Mouse (Mus musculus) hindbrain, embryonic 15.5 days (tissue): Measurements from ENCODE around the gene Gmppa. TPM values are rescaled to one million over a fixed set of nuclear protein-coding genes. Genes with fewer than 3 reads are reported as not detected.

Source experiments
- ATAC-seq: fragments of 200-750 bp; cut with Nextera tagmentation; 2 replicates; pipeline ENCODE4 v1.8.0; 2017; ENCODE audit warnings: low read depth, moderate number of reproducible peaks, moderate TSS enrichment; ENCODE audit not compliant: low FRiP score
- H3K27ac ChIP-seq: fragments of 300-500 bp; sonication (generic); replicated peaks from 2 replicates; pipeline ENCODE4 v1.5.1; 2015; ENCODE audit warnings: mild to moderate bottlenecking, inconsistent platforms
- H3K27me3 ChIP-seq: fragments of 300-500 bp; sonication (generic); 2 replicates; pipeline ENCODE4 v1.6.1; 2015; ENCODE audit warnings: control low read depth, inconsistent platforms
- H3K36me3 ChIP-seq: fragments of 300-500 bp; sonication (generic); 2 replicates; pipeline ENCODE4 v1.6.1; 2015; ENCODE audit warnings: control low read depth, inconsistent platforms
- H3K4me1 ChIP-seq: fragments of 300-500 bp; sonication (generic); replicated peaks from 2 replicates; pipeline ENCODE4 v1.6.1; 2015; ENCODE audit warnings: control low read depth, inconsistent platforms
- H3K4me2 ChIP-seq: fragments of 300-500 bp; sonication (generic); 2 replicates; pipeline ENCODE4 v1.6.1; 2015; ENCODE audit warnings: moderate library complexity, mild to moderate bottlenecking, inconsistent platforms
- H3K4me3 ChIP-seq: fragments of 300-500 bp; sonication (generic); 2 replicates; pipeline ENCODE4 v1.5.1; 2015; ENCODE audit warnings: mild to moderate bottlenecking, inconsistent platforms
- H3K9ac ChIP-seq: fragments of 300-500 bp; sonication (generic); 2 replicates; pipeline ENCODE4 v1.6.1; 2015; ENCODE audit warnings: inconsistent platforms
- H3K9me3 ChIP-seq: fragments of 300-500 bp; sonication (generic); 2 replicates; pipeline ENCODE4 v1.6.1; 2016; ENCODE audit warnings: control low read depth, inconsistent platforms
- WGBS: fragments of 180-500 bp; shearing (Covaris S2); methylation state at CpG from one replicate; pipeline ENCODE4 v1.1.7; 2015; 5-methylcytosine and 5-hydroxymethylcytosine counted together
- polyA plus RNA-seq: library from polyadenylated mRNA; unstranded; fragments of >200 nt; fragmentation: Nextera tagmentation; extraction: Ambion mirVana; gene quantifications from 2 replicates; pipeline ENCODE4 v1.2.1, GENCODE M21; 2015

The Gmppa gene
- 73.8 and 79.0 TPM in 2 replicates for polyA plus RNA-seq

DNA sequence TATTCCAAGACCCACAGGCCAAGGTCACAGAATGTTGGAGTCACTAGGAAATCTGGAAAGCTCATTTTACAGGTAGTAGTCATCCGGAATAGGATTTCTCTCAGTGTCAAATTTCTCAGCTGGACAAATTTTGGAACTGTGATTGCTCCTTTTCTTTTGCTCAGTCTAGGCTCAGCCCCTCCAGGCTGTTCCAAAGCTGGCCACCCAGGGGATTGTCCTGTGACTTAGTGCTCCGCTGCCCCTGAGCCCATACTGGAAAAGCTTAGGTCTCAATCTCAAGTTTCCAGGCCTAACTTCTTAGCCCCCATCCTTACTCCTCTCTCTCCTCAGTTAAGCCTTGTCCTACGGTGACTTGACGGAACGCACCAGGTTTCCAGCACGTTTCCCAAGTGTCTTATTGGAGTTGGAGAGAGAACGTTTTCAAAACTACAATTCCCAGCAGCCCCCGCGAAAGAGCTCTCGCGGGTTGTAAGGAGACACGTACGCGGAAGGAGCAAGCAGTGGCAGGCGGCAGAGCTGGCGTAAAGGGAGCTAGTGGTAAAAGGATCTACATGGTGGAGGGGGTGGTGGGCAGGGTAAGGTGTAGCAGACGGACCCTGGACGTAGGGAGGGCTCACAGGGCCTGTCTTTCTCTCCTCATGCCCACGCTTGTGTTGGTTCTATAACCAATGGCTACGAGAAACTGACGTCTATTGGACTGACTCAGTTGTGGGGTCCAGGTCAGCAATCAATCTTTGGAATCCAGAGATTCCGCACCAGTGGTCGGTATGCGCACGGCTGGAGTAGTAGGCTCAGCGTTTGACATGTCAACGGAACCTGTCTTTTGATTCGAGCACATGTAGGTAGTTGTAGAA is at the start of gene Gmppa:
Gene Gmppa (plus strand): TSS at position 456 of the 854 bp plus-strand sequence.
- 6% methylated on average over 28 of the region's 28 CpGs for WGBS
- Histone ChIP-seq H3K9ac (peak within 1 kb of the TSS; percentile 66), H3K36me3 (no peaks in the 10 kb centered on the region), H3K27ac (peak within 1 kb of the TSS; percentile 78), H3K9me3 (no peaks in the 10 kb centered on the region), H3K4me3 (peak within 1 kb of the TSS; percentile 56), H3K4me2 (peak within 1 kb of the TSS; percentile 73), H3K4me1 (peaks cover 19% of the 10 kb centered on the region), H3K27me3 (no peaks in the 10 kb centered on the region)
- peak; percentile 90 for ATAC-seq

GRCm38 (mm10) chr1:75386149-75386548 is 49.6 kb upstream of the Gmppa start:
- Histone ChIP-seq H3K4me2 (peak overlapping the region; percentile 47), H3K27ac (no peak overlapping the region), H3K9ac (no peak overlapping the region), H3K9me3 (no peaks in the 10 kb centered on the region), H3K4me3 (no peak overlapping the region; the same call in 1 of the 2 replicates), H3K4me1 (peaks cover 75% of the 10 kb centered on the region), H3K36me3 (no peaks in the 10 kb centered on the region), H3K27me3 (peaks cover 16% of the 10 kb centered on the region)
- ATAC-seq, result no peak
- WGBS, result 35% methylated on average over 4 of the region's 4 CpGs

- peaks cover 65% of the 10 kb centered on the region for H3K4me1 ChIP-seq
Observed at GRCm38 (mm10) chr1:75387469-75387928, 48.2 kb upstream of the Gmppa start.

GRCm38 (mm10) chr1:75387929-75388897 is 47.5 kb upstream of the Gmppa start:
- no peaks in the 10 kb centered on the region for H3K36me3 ChIP-seq
- H3K27me3 ChIP-seq, result peaks cover 16% of the 10 kb centered on the region
- H3K4me3 ChIP-seq, result peak overlapping the region; percentile 21
- H3K4me2 ChIP-seq, result peak overlapping the region; percentile 47
- ATAC-seq, result peak; percentile 13; the same call in 1 of the 2 replicates
- peaks cover 59% of the 10 kb centered on the region for H3K4me1 ChIP-seq
- H3K27ac ChIP-seq, result no peak overlapping the region
- H3K9me3 ChIP-seq, result no peaks in the 10 kb centered on the region
- peak overlapping the region; percentile 14; the same call in 1 of the 2 replicates for H3K9ac ChIP-seq
- WGBS, result 6% methylated on average over 94 of the region's 94 CpGs

More at GRCm38 (mm10) chr1:75387469-75387928, 48.2 kb upstream of the Gmppa start:
- peak overlapping the region; percentile 47 for H3K4me2 ChIP-seq
- no peak; the same call in 1 of the 2 replicates for ATAC-seq
- WGBS, result 12% methylated on average over 7 of the region's 7 CpGs
- H3K9me3 ChIP-seq, result no peaks in the 10 kb centered on the region
- H3K27me3 ChIP-seq, result peaks cover 16% of the 10 kb centered on the region
- H3K9ac ChIP-seq, result peak overlapping the region; percentile 14; the same call in 1 of the 2 replicates
- no peak overlapping the region for H3K4me3 ChIP-seq
- no peak overlapping the region for H3K27ac ChIP-seq
- no peaks in the 10 kb centered on the region for H3K36me3 ChIP-seq

GRCm38 (mm10) chr1:75388898-75389515 is 46.7 kb upstream of the Gmppa start:
- H3K9ac ChIP-seq, result 0 out of 2 replicates have a peak overlapping the region, but pooled peaks have one; percentile 14
- no peak overlapping the region for H3K4me3 ChIP-seq
- 18% methylated on average over 23 of the region's 23 CpGs for whole genome bisulfite sequencing
- peaks cover 16% of the 10 kb centered on the region for H3K27me3 ChIP-seq
- H3K36me3 ChIP-seq, result no peaks in the 10 kb centered on the region
- H3K27ac ChIP-seq, result no peak overlapping the region
- peaks cover 60% of the 10 kb centered on the region for H3K4me1 ChIP-seq
- H3K4me2 ChIP-seq, result peak overlapping the region; percentile 47
- no peak for ATAC-seq
- H3K9me3 ChIP-seq, result no peaks in the 10 kb centered on the region

- Histone ChIP-seq H3K36me3 (peaks cover 3% of the 10 kb centered on the region; the same call in 1 of the 2 replicates), H3K9me3 (no peaks in the 10 kb centered on the region), H3K27me3 (peaks cover 6% of the 10 kb centered on the region), H3K4me1 (peaks cover 19% of the 10 kb centered on the region), H3K4me2 (no peak overlapping the region), H3K4me3 (no peak overlapping the region), H3K9ac (no peak overlapping the region), H3K27ac (no peak overlapping the region)
- no peak for ATAC-seq
- 60% methylated on average over 9 of the region's 9 CpGs for WGBS
Observed at GRCm38 (mm10) chr1:75393139-75393538, 42.6 kb upstream of the Gmppa start.

DNA sequence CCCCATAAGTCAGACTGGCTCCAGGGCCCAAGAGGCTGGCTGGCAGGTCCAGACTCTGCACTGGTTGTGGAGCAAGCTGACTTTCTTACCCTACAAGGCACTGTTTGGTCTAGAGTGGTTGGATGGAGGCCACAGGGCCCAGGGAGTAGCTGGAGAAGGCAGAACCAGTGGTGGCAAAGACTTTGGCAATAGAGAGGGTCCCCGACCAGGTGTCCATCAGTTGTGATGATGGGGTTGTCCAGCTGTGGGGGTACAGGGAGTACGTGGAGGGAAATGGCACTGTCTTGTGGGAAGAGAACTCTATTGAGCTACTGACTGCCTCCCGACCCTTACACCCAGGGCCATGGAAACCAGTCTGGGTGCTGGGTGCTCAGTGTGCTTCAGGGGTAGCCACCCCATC is 41.9 kb upstream of the Gmppa start:
- peaks cover 1% of the 10 kb centered on the region for H3K27me3 ChIP-seq
- no peaks in the 10 kb centered on the region for H3K9me3 ChIP-seq
- peaks cover 3% of the 10 kb centered on the region; the same call in 1 of the 2 replicates for H3K36me3 ChIP-seq
- no peak overlapping the region for H3K4me2 ChIP-seq
- ATAC-seq, result no peak
- H3K27ac ChIP-seq, result no peak overlapping the region
- no peak overlapping the region for H3K4me3 ChIP-seq
- H3K4me1 ChIP-seq, result peaks cover 18% of the 10 kb centered on the region
- no peak overlapping the region for H3K9ac ChIP-seq
- WGBS, result 91% methylated on average over 3 of the region's 3 CpGs

- peak overlapping the region; percentile 7; the same call in 1 of the 2 replicates for H3K27ac ChIP-seq
- H3K4me2 ChIP-seq, result no peak overlapping the region
- no peak overlapping the region for H3K9ac ChIP-seq
- H3K27me3 ChIP-seq, result no peaks in the 10 kb centered on the region
- H3K4me3 ChIP-seq, result no peak overlapping the region
- 15% methylated on average over 9 of the region's 9 CpGs for WGBS
- no peaks in the 10 kb centered on the region for H3K9me3 ChIP-seq
- H3K4me1 ChIP-seq, result peaks cover 24% of the 10 kb centered on the region
- peaks cover 21% of the 10 kb centered on the region for H3K36me3 ChIP-seq
- no peak; the same call in 1 of the 2 replicates for ATAC-seq
Observed at GRCm38 (mm10) chr1:75398761-75399402, 36.8 kb upstream of the Gmppa start.

DNA sequence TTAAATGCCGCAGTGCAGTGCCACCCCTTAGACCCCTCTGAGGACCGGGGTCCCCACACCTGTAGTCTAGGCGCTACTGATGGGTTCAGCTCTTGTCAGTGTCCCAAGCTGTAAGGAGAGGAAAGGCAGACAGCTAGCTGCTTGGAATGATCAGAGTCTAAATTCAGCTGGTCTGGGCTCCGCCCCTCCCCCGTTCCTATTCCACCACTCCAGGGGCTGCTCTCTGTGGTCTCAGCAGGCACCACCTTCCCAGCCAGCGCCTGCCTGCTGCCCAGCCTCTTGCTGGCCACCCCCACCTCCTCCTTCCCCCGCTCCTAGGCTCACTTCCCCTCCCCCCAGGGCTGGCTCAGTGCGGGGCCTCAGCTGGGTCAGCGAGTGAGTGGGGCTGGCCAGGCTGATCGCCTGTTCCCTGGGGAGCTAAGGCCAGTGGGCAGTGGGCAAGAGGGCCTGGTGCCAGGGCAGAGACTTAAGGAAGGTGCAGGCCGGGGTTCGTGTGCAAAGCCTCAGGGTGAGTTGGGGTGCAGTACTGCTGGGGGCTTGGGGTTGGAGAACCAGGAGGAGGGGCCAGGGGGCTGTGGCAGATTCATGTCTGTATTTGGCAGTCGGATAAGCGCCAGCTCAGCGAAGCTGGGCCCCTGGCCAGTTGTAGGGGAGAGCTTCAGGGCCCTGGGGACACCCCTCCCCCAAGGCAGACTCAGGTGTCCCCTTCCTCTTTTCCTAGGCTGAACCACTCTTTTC is 35.8 kb upstream of the Gmppa start:
- 0 out of 2 replicates have a peak overlapping the region, but pooled peaks have one; percentile 7 for H3K27ac ChIP-seq
- 0 out of 2 replicates have a peak overlapping the region, but pooled peaks have one; percentile 3 for H3K4me3 ChIP-seq
- H3K4me1 ChIP-seq, result peaks cover 24% of the 10 kb centered on the region
- no peak overlapping the region for H3K9ac ChIP-seq
- ATAC-seq, result peak; percentile 78
- no peaks in the 10 kb centered on the region for H3K9me3 ChIP-seq
- no peaks in the 10 kb centered on the region for H3K27me3 ChIP-seq
- peak overlapping the region; percentile 32 for H3K4me2 ChIP-seq
- peaks cover 21% of the 10 kb centered on the region for H3K36me3 ChIP-seq
- WGBS, result 12% methylated on average over 15 of the region's 15 CpGs

- Histone ChIP-seq H3K4me3 (no peak overlapping the region), H3K9me3 (no peaks in the 10 kb centered on the region), H3K9ac (no peak overlapping the region), H3K27ac (no peak overlapping the region), H3K36me3 (peaks cover 25% of the 10 kb centered on the region), H3K4me1 (peaks cover 24% of the 10 kb centered on the region), H3K27me3 (no peaks in the 10 kb centered on the region), H3K4me2 (peak overlapping the region; percentile 32)
- no peak for ATAC-seq
- WGBS, result 45% methylated on average over 6 of the region's 6 CpGs
Observed at GRCm38 (mm10) chr1:75400493-75401115, 35.1 kb upstream of the Gmppa start.
